Mouse (Mus musculus) cerebellum, adult 2 months (tissue): Measurements from ENCODE around the gene Tpm3.

Experiments
- CTCF ChIP-seq: fragments of 200-500 bp; IDR thresholded peaks from 2 replicates; pipeline ENCODE4 v1.5.1; 2011; ENCODE audit warnings: low read depth, mild to moderate bottlenecking, control low read depth, low read length, moderate library complexity, borderline replicate concordance; ENCODE audit not compliant: insufficient read depth
- POLR2A ChIP-seq: fragments of 200-500 bp; IDR thresholded peaks from 2 replicates; pipeline ENCODE4 v1.6.1; 2011; ENCODE audit warnings: low read length, control low read depth, borderline replicate concordance; ENCODE audit not compliant: insufficient read depth

- TF ChIP-seq CTCF (no peak), POLR2A (no peak)
These were observed at the start of gene Tpm3 for GRCm38 (mm10) chr3:90072294-90072693.
